Mouse (Mus musculus): ENCODE data around the gene 4930544D05Rik. TPM values are rescaled to one million over a fixed set of nuclear protein-coding genes. Genes with fewer than 3 reads are reported as not detected.
"Not testable (repeated sequence)": the region's sequence is repeated elsewhere in the genome, so short reads cannot be mapped to it uniquely, and the experiment has no call there.

The 4930544D05Rik gene
- total RNA-seq (2014; rRNA removed) (not detected in 2 replicates), polyA plus RNA-seq (2015; fragmentation: Nextera tagmentation; extraction: Ambion mirVana) (not detected in 2 replicates)

DNA sequence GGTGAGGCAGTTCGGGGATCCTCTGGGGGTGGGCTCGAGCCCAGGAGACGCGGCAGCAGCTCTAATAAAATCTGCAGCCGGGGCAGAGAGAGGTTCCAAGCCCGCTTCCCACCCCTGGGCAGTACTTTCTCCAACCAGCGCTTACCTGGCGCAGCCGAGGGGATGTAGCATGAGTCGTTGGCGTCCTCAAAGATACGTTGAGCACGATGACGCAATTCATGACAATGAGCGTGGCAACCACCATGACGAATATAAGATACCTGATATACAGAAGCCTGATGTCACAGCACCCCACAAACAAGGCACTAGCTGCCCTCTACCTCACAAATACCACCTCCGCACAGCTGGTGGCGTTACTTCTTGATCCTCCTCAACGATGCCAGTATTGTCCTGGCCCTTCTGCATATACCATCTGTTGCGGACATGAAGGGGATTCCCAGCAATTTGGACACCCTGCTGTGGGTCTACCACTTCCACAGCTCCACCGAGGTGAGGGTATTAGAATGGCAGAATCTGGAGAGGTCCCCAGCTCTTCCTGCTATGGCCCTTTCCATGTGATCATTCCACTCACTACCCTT lies at the start of gene 4930544D05Rik:
Gene 4930544D05Rik (plus strand): TSS at position 333 of the 578 bp plus-strand sequence.
- H3K9ac ChIP-seq (replicated peaks; ENCODE audit: low read length): peak within 1 kb of the TSS; percentile 35
- peaks cover 6% of the 10 kb centered on the region for H3K4me1 ChIP-seq (ENCODE audit: insufficient read depth, low read length)
- no peaks in the 10 kb centered on the region for H3K27me3 ChIP-seq (ENCODE audit: insufficient read depth, low read length)
- no peaks in the 10 kb centered on the region for H3K9me3 ChIP-seq (ENCODE audit: low read length)
- peak within 1 kb of the TSS; percentile 54 for H3K4me2 ChIP-seq (ENCODE audit: low read depth, low read length)
- peak within 1 kb of the TSS; percentile 20 for H3K4me3 ChIP-seq (ENCODE audit: low read length)
- peaks cover 24% of the 10 kb centered on the region for H3K36me3 ChIP-seq (ENCODE audit: insufficient read depth, low read length)
- ATAC-seq (0 out of 2 replicates have a peak, but pooled peaks have one; percentile 27), DNase-seq (ENCODE audit: low spot score) (peak; percentile 10)
- no peak for TF ChIP-seq CTCF (IDR thresholded peaks at IDR 0.05; ENCODE audit: low read depth)
- WGBS: 20% methylated on average over 21 of the region's 21 CpGs
- no peak within 1 kb of the TSS for H3K27ac ChIP-seq

DNA sequence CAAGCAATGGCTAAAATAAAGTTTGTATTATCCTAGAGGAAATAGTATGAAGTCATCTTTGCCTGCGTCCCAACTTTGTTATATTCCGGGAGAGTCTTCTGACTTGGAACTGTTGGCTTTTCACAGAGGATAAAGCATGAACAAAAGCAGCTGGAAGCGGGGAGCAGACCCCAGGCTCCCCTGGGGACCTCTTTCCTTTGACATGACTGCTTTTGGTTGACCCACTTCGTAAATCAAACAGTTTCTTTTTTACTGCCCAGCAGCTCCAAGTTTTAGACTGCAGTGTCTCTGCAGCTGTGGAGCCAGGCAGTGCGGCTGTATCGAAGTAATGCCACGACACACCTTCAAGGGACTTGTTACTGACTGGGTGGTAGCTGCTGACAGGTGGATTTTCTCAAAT lies 49.1 kb upstream of the 4930544D05Rik start:
- no peaks in the 10 kb centered on the region; the same call in 1 of the 2 replicates for H3K36me3 ChIP-seq (ENCODE audit: insufficient read depth, low read length)
- H3K9ac ChIP-seq (replicated peaks; ENCODE audit: low read length): no peak overlapping the region
- H3K27me3 ChIP-seq (ENCODE audit: insufficient read depth, low read length): no peaks in the 10 kb centered on the region
- WGBS: 56% methylated on average over 7 of the region's 7 CpGs
- no peak overlapping the region for H3K4me3 ChIP-seq (ENCODE audit: low read length)
- no peak for DNase-seq (ENCODE audit: low spot score)
- peaks cover 13% of the 10 kb centered on the region for H3K4me1 ChIP-seq (ENCODE audit: insufficient read depth, low read length)
- no peak overlapping the region for H3K4me2 ChIP-seq (ENCODE audit: low read depth, low read length)
- no peak for TF ChIP-seq CTCF (IDR thresholded peaks at IDR 0.05; ENCODE audit: low read depth)
- H3K27ac ChIP-seq: no peak overlapping the region
- no peaks in the 10 kb centered on the region for H3K9me3 ChIP-seq (ENCODE audit: low read length)
- ATAC-seq: no peak

DNA sequence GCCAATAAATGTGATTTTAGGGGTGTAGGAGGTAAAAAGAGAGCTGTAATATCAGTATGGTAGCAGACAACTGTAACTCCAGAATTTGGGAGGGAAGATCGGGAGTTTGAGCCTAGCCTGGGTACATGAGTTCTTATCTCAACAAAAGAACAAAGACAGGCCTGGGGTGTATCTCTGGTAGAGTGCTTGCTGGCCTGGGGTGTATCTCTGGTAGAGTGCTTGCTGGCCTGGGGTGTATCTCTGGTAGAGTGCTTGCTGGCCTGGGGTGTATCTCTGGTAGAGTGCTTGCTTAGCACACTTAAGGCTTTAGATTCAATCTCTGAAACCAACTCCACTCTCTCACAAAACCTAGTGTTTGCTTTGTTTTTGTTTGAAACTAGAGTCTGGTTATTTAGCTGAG lies 45.0 kb upstream of the 4930544D05Rik start:
- not testable (repeated sequence) for H3K27ac ChIP-seq; H3K4me3 ChIP-seq (ENCODE audit: low read length); H3K9me3 ChIP-seq (ENCODE audit: low read length); H3K4me1 ChIP-seq (ENCODE audit: insufficient read depth, low read length); H3K36me3 ChIP-seq (ENCODE audit: insufficient read depth, low read length); H3K4me2 ChIP-seq (ENCODE audit: low read depth, low read length); DNase-seq (ENCODE audit: low spot score); H3K27me3 ChIP-seq (ENCODE audit: insufficient read depth, low read length); ATAC-seq; H3K9ac ChIP-seq (replicated peaks; ENCODE audit: low read length)
- WGBS: 89% methylated on average over 1 of the region's 1 CpGs

DNA sequence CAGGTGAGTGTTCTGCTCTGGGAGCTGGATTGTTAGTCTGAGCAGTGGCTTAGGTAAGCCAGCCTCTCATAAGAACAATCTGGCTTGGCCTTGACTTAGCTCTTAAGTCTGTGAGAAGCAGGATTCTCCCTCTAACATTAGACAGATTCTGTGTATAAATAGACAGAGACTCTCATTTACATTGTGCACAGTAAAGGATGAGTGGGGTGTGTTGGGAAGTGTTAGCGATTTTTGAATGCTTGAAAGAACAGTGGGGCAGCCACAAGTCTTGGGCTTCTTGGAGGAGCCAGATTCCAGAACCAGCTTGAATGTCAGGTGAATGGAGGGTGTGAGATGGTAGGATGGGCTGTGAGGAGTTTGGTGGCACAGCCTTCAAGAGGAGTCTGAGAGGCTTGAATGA lies 44.0 kb upstream of the 4930544D05Rik start:
- H3K9me3 ChIP-seq (ENCODE audit: low read length): no peaks in the 10 kb centered on the region
- H3K4me2 ChIP-seq (ENCODE audit: low read depth, low read length): no peak overlapping the region
- no peaks in the 10 kb centered on the region for H3K27me3 ChIP-seq (ENCODE audit: insufficient read depth, low read length)
- no peak overlapping the region for H3K4me3 ChIP-seq (ENCODE audit: low read length)
- H3K36me3 ChIP-seq (ENCODE audit: insufficient read depth, low read length): no peaks in the 10 kb centered on the region; the same call in 1 of the 2 replicates
- 88% methylated on average over 1 of the region's 1 CpGs for WGBS
- TF ChIP-seq CTCF (IDR thresholded peaks at IDR 0.05; ENCODE audit: low read depth): no peak
- ATAC-seq (no peak), DNase-seq (ENCODE audit: low spot score) (no peak)
- no peaks in the 10 kb centered on the region; the same call in 1 of the 2 replicates for H3K4me1 ChIP-seq (ENCODE audit: insufficient read depth, low read length)
- H3K27ac ChIP-seq: no peak overlapping the region
- H3K9ac ChIP-seq (replicated peaks; ENCODE audit: low read length): no peak overlapping the region

DNA sequence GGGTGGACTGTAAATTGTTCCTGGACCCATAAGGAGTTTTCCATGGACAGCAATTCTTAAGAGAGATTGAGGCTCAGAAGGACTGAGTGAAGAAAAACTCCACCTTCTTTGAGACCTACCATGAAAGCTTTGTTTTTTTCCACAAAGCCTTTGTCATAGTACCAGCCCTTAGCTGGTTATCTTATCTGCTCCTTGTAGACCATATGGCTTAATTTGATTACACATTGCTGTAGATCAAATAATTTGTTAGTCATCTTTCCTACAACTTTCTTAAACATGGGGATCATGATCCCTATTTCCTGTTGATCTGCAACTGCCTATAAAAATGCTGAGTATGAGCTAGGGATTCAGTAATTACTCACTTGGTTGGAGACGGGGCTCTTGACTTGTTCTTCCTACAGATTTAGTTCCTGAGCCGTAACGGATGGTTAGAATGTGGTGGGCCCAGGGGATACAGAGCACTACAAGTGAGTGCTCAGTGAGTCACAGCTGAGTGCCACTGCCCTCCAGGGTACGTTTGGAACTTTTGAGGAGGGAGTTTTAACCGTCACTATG lies 43.2 kb upstream of the 4930544D05Rik start:
- no peak for ATAC-seq
- 55% methylated on average over 5 of the region's 5 CpGs for WGBS

DNA sequence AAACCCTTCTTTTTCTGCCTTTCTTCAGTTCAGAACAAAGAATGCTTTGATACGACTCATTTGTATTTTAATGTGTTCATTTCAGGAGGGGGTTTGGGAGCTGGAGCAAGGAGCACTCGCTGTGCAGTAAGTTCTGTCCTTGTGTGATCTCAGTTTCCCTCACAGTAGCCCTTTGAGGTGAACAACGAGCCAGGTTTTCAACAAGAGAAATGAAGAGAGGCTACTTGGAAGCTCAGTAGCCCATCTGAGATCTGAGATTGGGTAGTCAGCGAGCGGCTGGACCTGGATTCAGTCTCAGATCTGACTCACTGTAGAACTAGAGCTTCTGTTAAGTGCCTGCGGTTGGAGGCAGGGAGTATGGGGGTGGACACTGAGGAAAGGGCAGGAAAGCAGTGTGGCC lies 41.8 kb upstream of the 4930544D05Rik start:
- H3K4me2 ChIP-seq (ENCODE audit: low read depth, low read length): no peak overlapping the region
- H3K9ac ChIP-seq (replicated peaks; ENCODE audit: low read length): no peak overlapping the region
- no peak for TF ChIP-seq CTCF (IDR thresholded peaks at IDR 0.05; ENCODE audit: low read depth)
- no peak for ATAC-seq
- H3K36me3 ChIP-seq (ENCODE audit: insufficient read depth, low read length): no peaks in the 10 kb centered on the region
- WGBS: 50% methylated on average over 6 of the region's 6 CpGs
- DNase-seq (ENCODE audit: low spot score): no peak
- no peaks in the 10 kb centered on the region; the same call in 1 of the 2 replicates for H3K4me1 ChIP-seq (ENCODE audit: insufficient read depth, low read length)
- H3K27ac ChIP-seq: peak overlapping the region; percentile 51; the same call in 1 of the 2 replicates
- H3K27me3 ChIP-seq (ENCODE audit: insufficient read depth, low read length): no peaks in the 10 kb centered on the region
- H3K9me3 ChIP-seq (ENCODE audit: low read length): no peaks in the 10 kb centered on the region
- H3K4me3 ChIP-seq (ENCODE audit: low read length): no peak overlapping the region

More for the DNA sequence above, 43.2 kb upstream of the 4930544D05Rik start:
- no peak overlapping the region for H3K4me3 ChIP-seq (ENCODE audit: low read length)
- no peak for TF ChIP-seq CTCF (IDR thresholded peaks at IDR 0.05; ENCODE audit: low read depth)
- no peak overlapping the region for H3K4me2 ChIP-seq (ENCODE audit: low read depth, low read length)
- H3K9ac ChIP-seq (replicated peaks; ENCODE audit: low read length): no peak overlapping the region
- H3K9me3 ChIP-seq (ENCODE audit: low read length): no peaks in the 10 kb centered on the region
- H3K4me1 ChIP-seq (ENCODE audit: insufficient read depth, low read length): no peaks in the 10 kb centered on the region; the same call in 1 of the 2 replicates
- DNase-seq (ENCODE audit: low spot score): no peak
- no peaks in the 10 kb centered on the region; the same call in 1 of the 2 replicates for H3K36me3 ChIP-seq (ENCODE audit: insufficient read depth, low read length)
- H3K27ac ChIP-seq: no peak overlapping the region
- no peaks in the 10 kb centered on the region for H3K27me3 ChIP-seq (ENCODE audit: insufficient read depth, low read length)

DNA sequence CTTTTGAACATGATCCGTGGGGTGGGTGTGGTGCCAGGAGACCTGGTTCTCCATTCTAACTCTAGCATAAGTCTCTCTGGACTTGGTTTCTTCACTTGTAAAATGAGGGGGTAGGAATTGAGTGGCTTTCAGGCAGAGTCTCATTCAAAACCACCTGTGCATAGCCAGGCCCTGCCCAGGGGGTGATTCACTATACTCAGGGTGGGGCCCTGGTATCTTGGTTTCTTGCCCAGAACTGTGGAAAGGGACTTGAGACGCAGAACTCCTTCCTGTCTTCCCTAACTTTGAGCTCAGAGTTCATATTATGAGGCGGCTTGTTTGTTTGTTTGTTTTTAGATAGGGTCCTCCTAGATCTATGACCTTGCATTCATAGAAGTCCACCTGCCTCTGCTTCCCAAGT lies 38.4 kb upstream of the 4930544D05Rik start:
- no peak overlapping the region for H3K9ac ChIP-seq (replicated peaks; ENCODE audit: low read length)

More for the DNA sequence above, 38.4 kb upstream of the 4930544D05Rik start:
- WGBS: 64% methylated on average over 3 of the region's 3 CpGs
- H3K4me2 ChIP-seq (ENCODE audit: low read depth, low read length): no peak overlapping the region
- H3K27ac ChIP-seq: no peak overlapping the region
- H3K36me3 ChIP-seq (ENCODE audit: insufficient read depth, low read length): no peaks in the 10 kb centered on the region
- H3K9me3 ChIP-seq (ENCODE audit: low read length): no peaks in the 10 kb centered on the region
- DNase-seq (ENCODE audit: low spot score) (no peak), ATAC-seq (no peak)
- H3K27me3 ChIP-seq (ENCODE audit: insufficient read depth, low read length): no peaks in the 10 kb centered on the region
- no peak overlapping the region for H3K4me3 ChIP-seq (ENCODE audit: low read length)
- TF ChIP-seq CTCF (IDR thresholded peaks at IDR 0.05; ENCODE audit: low read depth): no peak
- H3K4me1 ChIP-seq (ENCODE audit: insufficient read depth, low read length): no peaks in the 10 kb centered on the region; the same call in 1 of the 2 replicates

Data from hindbrain, postnatal 0 days (tissue).